Mouse (Mus musculus) frontal cortex, postnatal 10 days (tissue): ENCODE measurements around the gene Ugp2.
"Not testable (repeated sequence)": the region's sequence is repeated elsewhere in the genome, so short reads cannot be mapped to it uniquely, and the experiment has no call there.

Experiments used
- DNase-seq, 2 experiments: peaks; one replicate each; pipeline ENCODE4 v3.0.0; 2022; ENCODE audit warnings: low spot score in 2 of 2, mixed read lengths in 1 of 2

The Ugp2 gene

DNA sequence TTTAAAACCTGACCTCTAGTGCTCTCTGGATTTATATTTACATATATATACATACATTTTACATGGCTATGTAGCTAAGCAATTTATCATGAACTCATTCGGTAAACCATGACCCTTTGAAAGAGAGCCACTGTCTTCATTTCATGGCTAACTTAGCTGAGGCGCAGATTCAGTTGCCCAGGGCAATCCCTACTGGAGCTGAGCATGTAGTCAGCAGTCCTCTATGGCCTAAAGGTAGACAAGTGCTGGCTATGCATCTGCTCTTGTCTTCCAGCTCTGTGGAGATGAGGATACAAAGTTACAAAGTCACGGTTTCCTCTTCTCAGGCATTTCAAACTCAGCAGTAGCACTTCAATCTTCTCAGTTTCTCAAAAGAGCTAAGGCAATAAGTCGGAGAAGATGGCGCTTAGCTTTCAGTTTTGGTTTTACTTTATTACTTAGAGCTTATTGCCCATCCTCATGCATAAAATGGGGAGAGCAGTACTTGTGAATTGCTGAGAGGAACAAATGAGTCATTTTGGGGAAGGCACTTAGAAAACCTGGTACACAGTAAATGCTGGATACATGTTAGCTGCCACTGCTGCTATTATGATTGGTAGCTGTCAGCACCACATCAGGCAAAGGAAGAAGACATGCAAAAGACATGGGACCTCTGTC lies 38.2 kb downstream of the Ugp2 start:
- DNase-seq, result no peak

DNA sequence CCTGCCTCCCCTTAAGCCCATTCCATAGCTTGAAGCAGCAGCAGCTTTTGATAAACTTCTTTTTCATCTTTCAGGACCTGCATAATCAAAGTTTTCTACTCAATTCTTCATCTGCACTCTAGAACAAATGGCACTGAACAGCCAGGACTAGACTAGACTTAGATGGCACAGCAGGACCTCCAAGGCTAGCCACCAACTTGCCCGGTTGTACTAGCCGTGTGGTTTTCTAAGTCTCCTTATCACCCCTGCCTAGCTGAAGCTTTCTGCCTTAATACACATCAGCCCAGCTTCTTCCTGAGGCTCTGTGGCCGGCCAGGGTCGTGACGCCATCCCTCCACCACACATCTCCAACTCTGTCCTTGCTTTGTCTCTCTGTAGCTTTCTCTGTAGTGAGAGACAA lies 42.9 kb downstream of the Ugp2 start:
- DNase-seq, result no peak

DNA sequence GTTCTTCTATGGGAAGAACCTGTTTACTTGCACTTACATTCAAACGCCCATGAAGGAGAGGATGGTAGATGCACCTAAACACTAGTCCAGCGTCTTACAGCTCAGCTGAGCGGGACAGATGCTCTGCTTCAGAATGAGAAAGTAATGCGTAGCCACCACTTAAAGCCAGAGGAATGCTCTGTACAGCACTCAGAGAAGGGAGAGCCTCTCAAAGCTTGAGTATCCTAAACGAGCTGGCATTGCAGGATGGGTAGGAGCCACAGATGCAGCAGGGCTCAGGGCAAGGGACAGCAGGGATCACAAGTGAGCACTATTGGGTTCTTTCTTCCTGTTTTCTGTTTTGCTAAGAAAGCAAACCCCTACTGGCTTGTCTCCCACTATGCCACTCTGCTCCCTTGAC lies 43.5 kb downstream of the Ugp2 start:
- DNase-seq, result no peak

DNA sequence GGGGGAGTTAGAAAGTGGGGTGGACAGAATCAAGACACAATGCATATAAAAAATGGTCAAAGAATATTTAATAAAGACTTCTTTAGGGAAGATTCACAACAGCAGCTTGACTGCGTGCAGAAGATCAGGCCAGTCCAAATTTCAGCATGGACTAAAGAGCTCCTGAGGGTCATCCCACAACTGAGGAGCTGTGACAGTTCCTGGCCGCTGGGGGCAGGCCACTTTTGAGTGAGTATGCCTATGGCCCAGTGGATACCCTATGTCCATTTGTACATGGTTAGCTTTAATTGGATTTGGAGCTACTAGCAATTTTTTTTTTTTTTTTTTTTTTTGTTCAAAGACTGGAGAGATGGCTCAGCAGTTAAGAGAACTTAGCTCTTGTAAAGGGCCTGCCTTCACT lies 44.2 kb downstream of the Ugp2 start:
- no peak for DNase-seq

DNA sequence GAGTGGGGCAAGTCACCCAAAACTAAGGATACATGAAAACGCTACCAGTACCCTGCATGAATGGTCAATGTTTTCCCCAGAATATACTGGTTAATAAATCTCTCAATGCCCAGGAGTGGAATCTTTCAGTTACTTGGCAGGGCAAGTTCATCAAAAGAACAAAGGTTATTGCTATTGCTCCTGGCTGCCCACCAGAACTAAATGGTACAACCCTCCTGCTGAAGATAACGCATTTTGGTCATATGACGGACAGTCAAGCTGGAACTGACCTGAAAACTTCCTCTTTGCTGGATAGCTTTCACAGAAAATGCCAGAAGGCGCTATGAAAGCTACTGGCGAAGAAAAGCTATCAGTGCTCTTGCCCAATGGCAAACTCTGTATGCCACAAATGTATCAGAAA lies 45.2 kb downstream of the Ugp2 start:
- no peak for DNase-seq

DNA sequence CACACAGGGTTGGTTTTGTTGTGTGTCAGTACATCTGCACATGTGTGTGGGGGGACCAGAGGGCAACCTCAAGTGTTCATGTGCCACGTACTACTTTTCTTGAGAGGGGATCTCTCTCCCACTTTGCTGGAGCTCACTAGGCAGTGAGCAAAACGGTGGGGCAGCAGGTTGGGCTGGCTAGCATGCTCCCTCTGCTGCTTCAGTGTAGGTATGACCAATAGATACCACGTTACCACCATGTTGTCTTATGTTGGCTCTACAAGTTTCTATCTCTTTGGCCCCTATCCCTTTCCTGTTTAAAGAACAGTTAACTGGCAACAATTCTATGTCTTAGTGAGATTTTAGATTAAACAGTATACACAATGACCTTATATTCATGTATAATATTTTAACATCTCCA lies 48.7 kb downstream of the Ugp2 start:
- DNase-seq, result no peak

DNA sequence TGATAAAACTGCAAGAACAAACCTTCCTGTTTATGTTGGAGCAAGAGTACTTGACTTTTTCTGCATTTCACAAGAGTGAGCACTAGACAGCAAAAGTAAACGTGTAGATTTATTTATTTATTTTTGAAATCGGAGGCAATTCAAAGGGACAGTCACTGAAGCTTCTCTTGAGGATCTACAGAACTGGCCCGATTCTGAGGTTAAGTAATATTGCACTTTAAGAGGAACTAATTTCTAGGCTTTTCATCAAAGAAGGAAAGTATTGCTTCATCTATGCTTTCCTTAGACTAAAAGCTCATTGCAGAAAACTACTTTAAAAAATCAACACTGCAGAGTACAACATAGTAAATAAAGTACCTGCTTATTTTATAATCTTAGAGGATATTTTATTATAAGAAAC lies 49.4 kb downstream of the Ugp2 start:
- no peak for DNase-seq

DNA sequence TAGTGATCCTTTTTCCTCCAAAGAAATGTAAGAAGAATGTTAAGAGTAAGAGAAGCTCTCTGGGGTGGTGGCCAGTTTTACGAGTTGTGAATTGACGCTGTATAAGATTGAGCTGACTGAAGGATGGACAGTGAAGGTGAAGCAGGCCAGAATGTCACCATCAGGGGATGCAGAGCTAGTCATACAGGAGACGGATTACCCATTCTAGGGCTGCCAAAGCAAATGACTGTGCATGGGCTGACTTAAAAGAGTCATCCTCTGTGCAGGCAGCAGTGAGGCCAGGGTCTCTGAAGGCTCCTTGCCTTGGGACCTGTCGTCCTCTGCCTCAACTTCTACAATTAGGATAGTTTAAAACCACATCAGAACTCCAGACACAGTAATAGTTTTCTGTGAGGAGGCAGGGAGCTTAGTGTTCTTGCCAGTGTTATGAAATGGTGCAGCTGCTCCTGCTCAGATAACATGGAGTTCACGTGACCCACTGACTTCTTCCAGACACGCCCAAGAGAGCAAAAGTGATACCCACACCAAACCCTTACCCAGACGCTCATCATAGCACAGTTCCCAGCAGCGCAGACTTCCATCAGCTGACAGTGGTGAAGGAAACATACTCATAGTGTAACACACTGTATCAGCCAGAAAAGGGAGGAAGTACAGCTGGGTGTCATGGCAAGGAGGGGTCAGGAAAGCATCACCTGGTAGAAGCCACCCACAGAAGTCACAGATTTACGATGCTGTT lies 56.9 kb downstream of the Ugp2 start:
- DNase-seq, result no peak

DNA sequence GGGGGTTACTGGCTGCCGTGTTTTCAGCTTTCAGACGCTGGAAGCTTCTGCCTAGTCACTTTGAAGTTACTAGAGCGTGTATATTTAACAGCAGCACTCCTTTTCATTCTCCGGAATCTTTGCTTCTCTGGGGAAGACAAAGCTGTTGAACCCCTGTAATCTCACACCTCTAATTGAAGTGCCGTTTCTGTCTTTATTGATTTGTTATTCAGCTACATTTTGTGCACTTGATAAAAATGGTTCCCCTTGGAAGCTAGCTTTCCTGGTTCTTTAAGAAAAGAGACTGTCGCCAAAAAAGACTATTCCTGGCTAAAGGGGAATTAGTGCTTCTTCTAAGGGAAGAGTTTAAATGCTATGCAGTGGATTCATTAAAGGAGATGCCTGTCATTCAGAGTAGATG lies 61.5 kb downstream of the Ugp2 start:
- DNase-seq, result no peak

DNA sequence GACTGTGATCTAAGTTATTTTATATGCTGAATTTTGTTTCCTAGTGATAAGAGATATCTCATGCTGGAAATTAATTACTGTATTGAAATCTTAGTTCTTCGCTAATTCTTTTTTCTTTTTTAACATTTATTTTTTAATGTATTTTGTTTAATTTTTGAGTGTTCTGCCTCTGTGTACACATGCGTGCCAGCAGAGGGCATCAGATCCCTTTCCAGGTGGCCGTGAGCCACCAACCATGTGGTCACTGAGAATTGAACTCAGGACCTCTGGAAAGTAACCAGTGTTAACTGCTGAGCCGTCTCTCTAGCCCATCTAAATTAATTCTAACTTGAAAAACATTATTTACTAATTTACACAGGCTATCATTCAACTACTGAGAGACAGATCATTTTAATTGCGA lies 62.9 kb downstream of the Ugp2 start:
- no peak for DNase-seq

DNA sequence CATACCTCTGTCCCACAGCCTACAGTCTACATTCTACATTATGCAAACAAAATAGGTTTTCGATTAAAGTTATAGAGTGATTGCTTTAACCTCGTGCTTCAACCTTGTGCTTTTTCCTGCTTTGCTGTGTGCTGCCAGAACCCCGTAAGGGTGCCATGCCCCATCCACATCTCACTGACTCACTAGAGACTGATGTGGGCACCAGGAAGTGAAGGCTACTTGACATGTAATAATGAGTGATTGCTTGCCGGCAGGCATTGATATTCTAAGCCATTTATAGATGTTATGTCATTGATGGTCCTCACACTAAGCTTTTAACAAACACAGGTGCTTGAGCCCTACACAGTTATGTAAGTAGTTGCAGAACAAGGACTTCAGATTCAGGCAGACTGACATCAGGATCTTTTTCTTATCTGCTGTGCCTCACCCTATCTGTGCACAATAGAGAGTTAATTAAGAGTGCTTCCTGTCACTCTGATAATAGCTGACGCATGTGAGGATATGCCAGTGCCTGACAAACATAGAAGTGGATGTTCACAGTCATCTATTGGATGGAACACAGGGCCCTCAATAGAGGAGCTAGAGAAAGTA lies 63.8 kb downstream of the Ugp2 start:
- DNase-seq, result no peak

DNA sequence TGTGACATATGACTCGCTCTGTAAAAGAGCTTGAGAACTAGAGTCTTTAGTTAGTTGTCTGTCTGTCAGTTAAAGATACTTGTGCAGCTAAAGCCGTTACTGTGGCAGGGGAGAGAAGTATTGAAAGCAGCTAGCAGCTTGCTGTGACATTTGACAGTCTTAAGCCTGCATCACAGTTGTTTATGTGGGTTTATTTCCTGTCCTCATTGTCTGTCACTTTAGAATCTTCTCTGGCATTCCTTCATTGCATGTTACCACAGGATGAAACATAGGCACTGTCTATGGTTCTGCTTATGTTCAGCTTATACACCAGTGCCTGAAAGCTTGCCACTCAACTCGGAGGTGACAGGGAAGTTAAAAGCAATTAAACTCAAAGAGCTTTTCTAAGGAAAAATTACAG lies 67.4 kb downstream of the Ugp2 start:
- no peak for DNase-seq

DNA sequence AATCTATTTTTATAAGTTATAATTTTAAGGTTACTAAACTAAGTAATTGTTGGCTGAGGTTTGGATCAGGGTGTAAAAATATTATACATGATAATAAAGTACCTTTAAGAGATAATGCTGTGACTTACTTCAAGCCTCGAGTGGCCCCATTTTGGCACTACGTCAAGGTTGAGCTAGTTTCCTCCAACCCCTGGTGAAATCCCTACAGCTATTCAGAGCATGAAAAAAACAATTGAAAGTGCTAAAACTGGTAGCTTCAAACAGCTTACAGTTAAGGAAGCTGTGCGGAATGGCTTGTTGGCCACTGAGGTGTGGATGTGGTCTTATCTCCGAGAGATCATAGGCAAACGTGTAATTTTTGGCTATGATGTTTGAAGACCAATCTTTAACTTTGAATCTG lies 75.5 kb downstream of the Ugp2 start:
- no peak for DNase-seq

DNA sequence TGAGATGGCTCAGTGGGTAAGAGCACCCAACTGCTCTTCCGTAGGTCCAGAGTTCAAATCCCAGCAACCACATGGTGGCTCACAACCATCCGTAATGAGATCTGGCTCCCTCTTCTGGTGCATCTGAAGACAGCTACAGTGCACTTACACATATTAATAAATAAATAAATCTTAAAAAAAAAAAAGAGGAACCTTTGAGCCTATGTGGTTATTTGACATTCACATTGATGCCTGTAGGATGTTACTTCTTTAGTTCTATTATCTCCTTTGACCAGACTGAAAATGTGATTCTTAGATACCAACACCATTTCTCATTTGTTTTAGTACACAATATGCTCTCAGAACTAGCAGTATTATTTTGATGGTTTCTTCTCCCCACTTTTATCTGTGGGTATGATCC lies 82.8 kb downstream of the Ugp2 start:
- DNase-seq, result not testable (repeated sequence)

DNA sequence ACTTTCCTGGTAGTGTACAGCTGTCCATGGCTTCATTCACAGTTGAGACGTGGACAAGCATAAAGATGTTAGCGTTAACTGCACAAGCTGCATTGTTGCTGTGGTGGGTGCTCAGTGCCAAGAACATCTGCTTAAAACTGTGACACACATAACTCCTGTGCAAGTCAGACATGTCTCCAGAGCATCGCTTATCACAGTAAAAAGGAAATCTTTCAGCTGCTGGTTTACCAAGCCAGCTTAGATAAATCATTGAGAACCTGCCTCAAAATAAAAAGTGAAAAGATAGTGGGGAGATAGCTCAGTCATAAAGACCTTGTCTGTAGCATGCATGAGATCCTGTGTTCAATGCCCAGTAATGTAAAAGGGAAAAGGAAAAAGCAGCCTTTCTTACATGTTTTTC lies 84.6 kb downstream of the Ugp2 start:
- DNase-seq, result no peak

DNA sequence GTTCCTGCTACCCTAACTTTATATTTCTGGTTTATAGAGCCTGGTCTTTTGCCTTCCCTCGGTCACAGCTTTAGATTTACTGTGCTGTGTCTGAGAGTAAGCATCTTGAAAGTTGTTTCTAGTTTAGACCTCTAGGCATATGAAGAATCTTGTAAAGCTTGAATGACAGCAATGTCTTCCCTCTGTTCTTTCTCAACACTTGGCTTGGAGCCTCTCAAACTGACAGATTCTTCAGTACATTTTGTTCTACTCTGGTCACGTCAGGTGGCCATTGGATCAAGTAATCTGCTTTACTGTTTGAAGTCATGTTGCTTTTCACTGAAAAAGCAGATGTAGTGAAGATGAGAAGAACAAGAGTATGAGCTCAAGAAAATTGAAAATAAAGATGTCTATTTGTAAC lies 94.8 kb downstream of the Ugp2 start:
- DNase-seq, result no peak
